In the genomic region with DNA sequence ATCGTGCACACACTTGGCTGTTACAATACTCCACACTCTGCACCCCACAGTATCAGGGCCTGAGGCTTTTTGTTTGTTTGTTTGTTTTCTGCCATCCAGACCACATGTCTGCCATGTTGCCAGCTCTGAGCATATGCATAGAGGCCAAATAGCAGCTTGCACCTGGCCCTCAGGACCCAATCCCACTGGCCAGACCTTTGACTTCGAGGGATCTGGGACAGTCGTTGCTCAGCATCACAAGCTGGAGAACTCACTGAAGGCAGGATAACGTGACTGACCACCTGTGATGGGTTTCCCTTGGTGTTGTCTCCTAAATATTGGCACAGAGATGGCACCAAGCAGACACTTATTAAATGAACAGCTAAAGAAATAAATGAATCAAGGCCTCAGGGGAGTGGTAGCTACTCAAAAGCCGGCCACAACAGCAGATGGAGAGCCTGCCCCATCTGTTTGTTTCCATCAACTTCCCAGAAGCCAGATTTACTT, we compare ENCODE assay signal across 12 mouse cellular contexts.
A peak's percentile ranks its signal among the peaks of the same experiment; 100 is the strongest.
DNase-seq lines count a peak whose midpoint lies in the region; ATAC-seq and TF ChIP-seq lines count a peak whose summit lies in the region.
"Had no signal": no experiment of that assay in that cellular context is flagged by ENCODE, and none has a peak within 500 bp of the region (broad histone marks: within the 10 kb centered on the region; RNA-seq: fewer than 3 reads in every experiment).

No protein-coding gene starts in this region.

- TF ChIP-seq POLR2A in brain, embryonic 14.5 days (IDR thresholded peaks at IDR 0.05; ENCODE audit: borderline replicate concordance, extremely low read depth, insufficient read depth, insufficient read length, poor library complexity, severe bottlenecking): no peak
- TF ChIP-seq POLR2A in lung, adult 2 months (IDR thresholded peaks at IDR 0.05; ENCODE audit: borderline replicate concordance, extremely low read depth, low read depth, low read length): no peak

- peak; percentile 54; the same call in 1 of the 2 replicates for ATAC-seq in hindbrain, embryonic 13.5 days (ENCODE audit: low FRiP score)
- ATAC-seq in hindbrain, embryonic 11.5 days (ENCODE audit: low FRiP score): no peak
- ATAC-seq: liver, embryonic 12.5 days had no signal

- H3K27me3 ChIP-seq in hindbrain, embryonic 13.5 days: 0 out of 2 replicates have a peak, but pooled peaks cover 4% of the 10 kb centered on the region
- H3K27me3 ChIP-seq in hindbrain, embryonic 11.5 days (ENCODE audit: control insufficient read depth, insufficient read depth, low read length): no peaks in the 10 kb centered on the region
- H3K27me3 ChIP-seq: heart, embryonic 12.5 days; liver, embryonic 12.5 days had no signal

- H3K9ac ChIP-seq in hindbrain, embryonic 13.5 days: no peak overlapping the region
- H3K9ac ChIP-seq in hindbrain, embryonic 11.5 days (ENCODE audit: low read depth, low read length): no peak overlapping the region
- H3K9ac ChIP-seq: heart, embryonic 12.5 days; liver, embryonic 12.5 days had no signal

- H3K4me2 ChIP-seq in hindbrain, embryonic 13.5 days: no peak overlapping the region
- no peak overlapping the region for H3K4me2 ChIP-seq in hindbrain, embryonic 11.5 days (replicated peaks; ENCODE audit: low read depth, low read length)
- H3K4me2 ChIP-seq: heart, embryonic 12.5 days; liver, embryonic 12.5 days had no signal

- no peak for DNase-seq in hindbrain, embryonic 11.5 days (ENCODE audit: low spot score)
- DNase-seq in brain, embryonic 14.5 days (ENCODE audit: low read depth): peak; percentile 86
- peak; percentile 23 for DNase-seq in cerebellum, adult 9-11 months
- peak; percentile 13 for DNase-seq in layer of hippocampus, adult 2 months (ENCODE audit: low spot score in 2 of 2)
- no peak for DNase-seq in Muller cell, postnatal 12 days (ENCODE audit: inconsistent ontology term)
- DNase-seq in adrenal gland, postnatal 25 days: no peak
- DNase-seq in lung, adult 2 months: no peak
- DNase-seq: kidney, adult 2 months; lung, postnatal 10 days had no signal

- peaks cover 13% of the 10 kb centered on the region for H3K4me1 ChIP-seq in hindbrain, embryonic 13.5 days (replicated peaks)
- no peaks in the 10 kb centered on the region for H3K4me1 ChIP-seq in hindbrain, embryonic 11.5 days (replicated peaks; ENCODE audit: control insufficient read depth, insufficient read depth, low read length)
- no peaks in the 10 kb centered on the region; the same call in 1 of the 2 replicates for H3K4me1 ChIP-seq in lung, adult 2 months (ENCODE audit: control insufficient read depth, insufficient read depth, low read length)
- H3K4me1 ChIP-seq: liver, embryonic 12.5 days had no signal

- H3K27ac ChIP-seq in hindbrain, embryonic 13.5 days: 0 out of 2 replicates have a peak overlapping the region, but pooled peaks have one; percentile 30
- no peak overlapping the region for H3K27ac ChIP-seq in hindbrain, embryonic 11.5 days (ENCODE audit: low read depth, low read length)
- no peak overlapping the region for H3K27ac ChIP-seq in layer of hippocampus, adult 2 months
- H3K27ac ChIP-seq: liver, embryonic 12.5 days had no signal

- whole genome bisulfite sequencing in hindbrain, embryonic 13.5 days: 50% methylated on average over 5 of the region's 5 CpGs
- 62% methylated on average over 5 of the region's 5 CpGs for WGBS in hindbrain, embryonic 11.5 days
- WGBS in lung, adult 2 months: 78% methylated on average over 5 of the region's 5 CpGs

- no peak overlapping the region for H3K4me3 ChIP-seq in hindbrain, embryonic 13.5 days
- H3K4me3 ChIP-seq in hindbrain, embryonic 11.5 days (ENCODE audit: low read depth, low read length): no peak overlapping the region
- H3K4me3 ChIP-seq in layer of hippocampus, adult 2 months: no peak overlapping the region
- H3K4me3 ChIP-seq in lung, adult 2 months (replicated peaks; ENCODE audit: extremely low read depth, low read depth, low read length): no peak overlapping the region
- H3K4me3 ChIP-seq: heart, embryonic 12.5 days; liver, embryonic 12.5 days had no signal

- no peaks in the 10 kb centered on the region for H3K36me3 ChIP-seq in hindbrain, embryonic 13.5 days
- H3K36me3 ChIP-seq in hindbrain, embryonic 11.5 days (ENCODE audit: control insufficient read depth, insufficient read depth, low read length): no peaks in the 10 kb centered on the region
- H3K36me3 ChIP-seq: heart, embryonic 12.5 days; liver, embryonic 12.5 days had no signal

- no peaks in the 10 kb centered on the region for H3K9me3 ChIP-seq in hindbrain, embryonic 13.5 days
- H3K9me3 ChIP-seq in hindbrain, embryonic 11.5 days (ENCODE audit: control insufficient read depth, low read length): no peaks in the 10 kb centered on the region
- H3K9me3 ChIP-seq: heart, embryonic 12.5 days; liver, embryonic 12.5 days had no signal

- TF ChIP-seq CTCF in brain, embryonic 14.5 days (IDR thresholded peaks at IDR 0.05; ENCODE audit: borderline replicate concordance, extremely low read depth, insufficient read depth, insufficient read length): no peak
- TF ChIP-seq CTCF in layer of hippocampus, adult 2 months (conservative IDR thresholded peaks at IDR 0.05): no peak
- TF ChIP-seq CTCF in lung, adult 2 months (IDR thresholded peaks at IDR 0.05; ENCODE audit: insufficient read depth, low read length): no peak

Comparison
In these comparisons a context has a peak if more than half of its experiments do, and no peak if none do; other contexts are left out.
1. DNase-seq: peak in brain, embryonic 14.5 days (single experiment), cerebellum, adult 9-11 months (single experiment) and layer of hippocampus, adult 2 months (2 of 2); none in hindbrain, embryonic 11.5 days (single experiment), Muller cell, postnatal 12 days (single experiment), adrenal gland, postnatal 25 days (single experiment) and lung, adult 2 months (single experiment).